Mouse (Mus musculus): ENCODE data around the gene Opn5.

Gene Opn5

DNA sequence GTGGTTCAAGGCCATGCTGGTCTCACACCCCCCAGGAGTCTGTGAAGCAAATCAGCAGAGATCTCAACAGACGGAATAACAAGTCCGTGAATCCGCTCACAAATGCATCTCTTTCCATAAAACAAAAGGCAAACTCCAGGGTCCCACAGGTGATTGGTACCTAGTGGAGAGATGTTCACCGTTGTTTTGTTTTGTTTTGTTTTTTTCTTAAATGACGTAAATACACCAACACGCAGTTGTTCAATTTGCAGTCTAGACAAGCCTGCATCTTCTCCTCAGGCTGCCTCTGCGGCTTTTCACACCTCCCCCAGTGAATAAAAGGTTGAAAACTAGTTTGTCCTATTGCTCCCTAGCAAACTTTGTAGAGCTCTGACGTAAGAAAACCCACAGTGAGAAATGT, at the start of gene Opn5:
Opn5 (minus strand) TSS at position 101 of the 400 bp plus-strand sequence.
- DNase-seq (ENCODE audit: low spot score in 2 of 2): no peak

DNA sequence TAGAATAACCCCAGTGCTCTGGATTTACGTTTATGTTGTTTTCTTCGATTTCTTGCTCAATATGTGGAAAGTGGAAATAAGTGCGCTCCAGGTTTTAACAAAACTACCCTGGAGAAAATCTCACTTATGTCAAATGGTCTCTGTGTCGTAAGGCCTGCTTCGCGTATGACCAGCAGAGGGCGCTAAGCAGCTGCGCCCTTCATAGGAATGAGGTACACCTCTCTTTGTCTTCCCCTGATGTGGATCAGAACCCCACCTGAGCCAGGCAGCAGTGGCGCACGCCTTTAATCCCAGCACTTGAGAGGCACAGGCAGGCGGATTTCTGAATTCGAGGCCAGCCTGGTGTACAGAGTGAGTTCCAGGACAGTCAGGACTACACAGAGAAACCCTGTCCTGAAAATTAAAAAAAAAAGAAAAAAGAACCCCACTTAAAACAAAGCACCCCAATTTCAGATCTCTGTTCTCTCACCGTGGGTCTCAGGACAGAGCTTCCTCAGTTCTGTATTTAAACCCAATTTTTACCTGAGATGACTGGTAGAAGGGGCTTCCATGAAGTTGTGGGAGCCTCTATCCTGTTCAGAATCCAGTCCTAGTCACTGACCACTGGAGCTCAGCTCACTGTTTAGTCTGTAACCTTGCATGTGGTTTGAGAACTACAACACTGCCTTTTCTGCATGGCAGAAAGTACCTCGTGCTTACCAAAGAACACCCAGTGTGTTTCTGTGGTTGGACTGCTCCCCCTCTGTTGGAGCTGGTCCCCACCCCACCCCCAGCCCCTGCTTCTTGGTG, 47.6 kb upstream of the Opn5 start:
- DNase-seq (ENCODE audit: low spot score in 2 of 2): peak; percentile 5 to 29

DNA sequence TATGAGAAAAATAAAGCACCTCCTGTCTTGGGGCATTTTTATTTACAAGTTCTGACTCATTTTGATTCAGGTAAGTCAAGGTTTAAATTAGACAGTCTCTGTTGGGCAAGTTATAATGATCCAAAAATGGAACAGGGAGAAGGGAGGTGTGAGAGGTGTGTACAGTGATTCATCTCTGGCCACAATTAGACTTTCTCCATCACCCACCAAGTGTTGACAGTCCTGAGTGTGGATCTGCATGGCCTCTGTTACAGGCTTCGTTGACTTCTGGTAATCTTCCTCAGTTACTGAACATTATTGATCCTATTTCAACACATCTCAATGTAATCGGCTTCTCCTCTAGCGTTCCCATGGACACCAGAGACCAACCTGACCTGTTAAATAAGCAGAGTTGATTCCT, 32.2 kb upstream of the Opn5 start:
- no peak for DNase-seq (ENCODE audit: low spot score in 2 of 2)

DNA sequence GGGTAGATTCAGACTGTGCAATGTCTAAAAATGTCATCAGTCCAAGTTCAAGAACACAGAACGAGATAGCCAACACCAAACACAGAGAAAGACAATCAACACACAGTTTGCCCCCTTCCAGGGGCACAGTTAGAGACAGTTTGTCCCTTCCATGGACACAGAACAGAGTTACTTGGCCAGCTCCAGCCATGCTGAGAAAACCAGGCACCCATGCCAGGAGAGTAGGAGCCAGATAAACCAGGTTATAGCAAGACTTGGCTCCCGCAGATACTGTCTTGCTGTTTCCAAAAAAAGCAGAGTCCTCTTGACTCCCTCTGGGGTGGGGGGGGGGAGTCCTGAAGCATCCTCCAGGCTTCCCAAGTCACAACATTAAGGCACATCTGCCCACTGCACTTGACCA, 19.0 kb upstream of the Opn5 start:
- no peak for DNase-seq (ENCODE audit: low spot score in 2 of 2)

DNA sequence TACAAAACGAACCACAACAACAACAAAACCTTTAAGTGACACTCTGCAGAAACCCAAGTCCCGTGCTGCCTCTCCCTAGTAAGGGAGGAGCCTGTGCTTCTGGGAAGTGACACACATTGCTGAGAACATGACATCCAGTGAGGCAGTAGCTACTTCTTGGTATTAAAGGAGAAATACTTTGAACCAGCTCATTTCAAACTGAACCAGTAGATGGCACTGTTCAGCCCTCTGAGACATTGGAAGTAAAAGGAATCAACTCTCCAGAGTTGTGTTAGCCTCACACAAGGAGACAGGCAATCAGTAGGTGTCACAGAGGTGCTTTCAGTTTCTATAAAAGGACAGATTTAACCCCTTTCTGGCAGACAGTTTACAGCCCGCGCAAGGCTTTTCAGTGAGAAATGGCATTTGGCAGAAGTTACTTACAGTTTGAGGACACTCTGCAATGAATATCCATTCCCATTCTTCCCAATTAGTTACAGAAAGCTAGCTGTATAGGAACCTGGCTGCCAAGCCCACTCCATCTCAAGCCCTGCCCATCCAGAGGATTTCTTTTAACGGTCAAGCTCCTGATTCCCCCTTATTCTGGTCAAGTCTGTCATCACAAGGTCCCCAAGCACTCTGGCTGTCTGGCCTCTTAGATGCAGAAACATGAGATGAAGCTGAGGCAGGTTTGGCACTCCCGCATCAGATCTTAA, 2.0 kb upstream of the Opn5 start:
- DNase-seq (ENCODE audit: low spot score in 2 of 2): peak; percentile 30 to 77

DNA sequence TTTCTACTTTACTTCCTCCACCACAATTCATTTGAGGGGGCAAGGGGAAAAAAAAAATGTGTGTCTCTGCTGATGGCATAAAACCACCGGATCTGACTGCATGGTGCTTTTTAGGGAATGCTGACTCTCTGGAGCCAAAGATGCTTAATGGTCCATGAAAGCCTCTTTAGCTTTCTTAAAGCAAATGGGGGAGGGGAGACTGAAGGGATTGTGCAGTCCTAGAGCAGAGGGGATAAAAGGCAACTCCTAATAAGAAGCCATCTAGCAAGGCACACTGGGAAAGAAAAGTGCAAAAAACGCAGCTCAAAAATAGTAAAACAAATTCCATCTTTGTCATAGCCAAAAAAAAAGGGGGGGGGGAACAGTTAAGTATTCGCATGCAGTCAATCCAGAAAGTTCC, 2.9 kb downstream of the Opn5 start:
- DNase-seq (ENCODE audit: low spot score in 2 of 2): no peak

DNA sequence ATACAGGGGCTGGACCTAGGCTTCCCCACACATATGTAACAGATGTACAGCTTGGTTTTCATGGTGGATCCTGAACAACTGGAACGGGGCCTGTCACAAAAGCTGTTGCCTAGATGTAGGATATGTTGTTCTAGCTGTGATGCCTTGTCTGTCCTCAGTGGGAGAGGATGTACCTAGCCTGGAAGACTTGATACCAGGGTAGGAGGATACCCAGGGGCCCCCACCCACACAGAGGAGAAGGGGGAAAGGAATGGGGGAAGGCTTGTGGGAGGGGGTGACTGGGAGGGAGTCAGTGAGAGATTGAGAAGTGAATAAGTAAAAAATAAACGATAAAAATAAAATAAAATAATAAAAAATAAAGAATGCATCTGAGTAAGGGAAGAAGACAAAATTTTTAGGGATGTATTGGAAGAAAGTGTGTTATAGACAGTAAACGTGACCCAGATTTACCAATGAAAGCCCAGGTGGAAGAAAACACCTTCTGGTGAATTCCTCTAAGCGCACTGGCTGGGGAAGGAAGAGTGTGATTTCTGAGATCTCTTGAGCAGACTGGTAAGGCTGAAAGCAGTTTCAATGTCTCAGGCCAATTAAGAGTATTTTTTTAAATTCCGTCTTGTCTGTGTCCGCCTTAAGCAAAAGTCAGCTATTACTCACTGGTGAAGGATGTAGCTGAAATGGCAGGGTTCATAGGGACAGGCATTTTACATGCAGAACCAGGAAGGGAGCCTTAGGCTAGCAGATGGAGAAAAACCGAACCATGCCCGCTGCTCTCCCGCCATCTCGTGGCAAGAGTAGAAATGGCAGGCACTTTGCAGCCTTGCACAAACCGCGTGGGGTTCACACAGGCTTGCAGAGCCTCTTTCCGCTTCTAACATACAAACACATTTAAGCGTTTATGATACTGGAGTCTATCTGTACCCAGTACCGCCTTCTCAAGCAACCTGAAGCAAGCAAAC, 8.1 kb downstream of the Opn5 start:
- peak; percentile 84 to 95 for DNase-seq (ENCODE audit: low spot score in 2 of 2)

DNA sequence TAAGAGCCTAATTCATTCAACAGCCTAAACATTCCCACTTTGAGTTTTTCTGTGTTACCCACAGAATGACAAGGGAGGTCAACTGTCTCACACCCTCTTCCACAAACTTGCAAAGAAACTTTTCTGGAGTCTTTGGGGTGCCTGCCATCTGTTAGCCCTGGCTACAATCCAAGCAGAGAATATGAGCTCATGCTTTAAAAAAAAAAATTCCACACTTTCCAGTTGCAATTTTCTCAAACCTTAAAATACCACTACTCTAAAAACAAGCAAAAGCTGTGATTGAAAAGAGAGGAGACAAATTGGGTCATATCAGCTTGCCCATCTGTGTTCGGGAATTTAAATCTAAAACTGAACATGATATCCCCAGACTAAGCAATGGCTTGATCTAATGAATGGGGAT, 24.7 kb downstream of the Opn5 start:
- DNase-seq (ENCODE audit: low spot score in 2 of 2): peak; percentile 26 to 58

DNA sequence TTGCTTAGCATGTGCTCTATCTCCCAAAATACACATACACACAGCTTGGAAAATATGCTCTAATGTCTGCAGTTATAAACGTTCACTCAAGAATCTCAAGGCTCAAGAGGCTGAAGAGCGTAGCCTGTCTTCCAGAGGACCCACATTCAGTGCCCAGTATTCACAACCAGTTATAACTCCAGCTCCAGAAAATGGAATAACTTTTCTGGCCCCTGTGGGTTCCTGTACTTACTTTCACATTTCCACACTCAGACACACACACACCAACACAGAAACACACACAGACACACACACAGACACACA, 28.2 kb downstream of the Opn5 start:
- no peak for DNase-seq (ENCODE audit: low spot score in 2 of 2)

DNA sequence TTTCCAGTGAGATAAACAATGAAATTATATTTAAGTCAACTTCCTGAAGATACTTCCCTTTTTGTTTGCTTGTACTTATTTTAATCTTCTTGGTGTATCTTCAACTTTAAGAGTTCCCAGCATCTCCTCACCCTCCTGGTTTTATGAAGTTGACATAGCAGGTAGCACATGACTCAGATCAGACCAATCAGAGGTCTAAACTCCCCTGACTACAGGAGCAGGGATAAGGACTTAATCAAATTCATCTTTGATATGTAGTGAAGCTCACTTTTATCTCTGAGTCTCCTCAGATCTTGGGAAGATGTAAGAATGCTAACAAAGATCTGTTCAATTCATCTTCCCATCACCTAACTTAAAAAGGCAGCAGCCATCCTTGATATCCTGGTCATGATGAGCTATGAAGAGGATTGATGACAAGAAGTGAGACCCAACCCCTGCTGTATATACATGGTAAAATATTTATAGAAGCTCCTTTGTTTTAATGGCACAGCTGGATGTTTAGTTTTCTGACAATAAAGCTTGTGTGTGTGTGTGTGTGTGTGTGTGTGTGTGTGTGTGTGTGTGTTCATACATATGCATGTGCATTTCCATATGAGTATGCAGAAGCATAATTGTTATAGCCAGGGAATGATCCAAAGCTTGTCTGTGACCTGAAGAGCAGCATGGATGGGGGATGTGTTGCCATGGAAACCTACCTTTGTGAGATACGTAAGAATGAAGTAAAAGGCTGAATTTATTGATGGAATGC, 28.7 kb downstream of the Opn5 start:
- DNase-seq (ENCODE audit: low spot score in 2 of 2): no peak

DNA sequence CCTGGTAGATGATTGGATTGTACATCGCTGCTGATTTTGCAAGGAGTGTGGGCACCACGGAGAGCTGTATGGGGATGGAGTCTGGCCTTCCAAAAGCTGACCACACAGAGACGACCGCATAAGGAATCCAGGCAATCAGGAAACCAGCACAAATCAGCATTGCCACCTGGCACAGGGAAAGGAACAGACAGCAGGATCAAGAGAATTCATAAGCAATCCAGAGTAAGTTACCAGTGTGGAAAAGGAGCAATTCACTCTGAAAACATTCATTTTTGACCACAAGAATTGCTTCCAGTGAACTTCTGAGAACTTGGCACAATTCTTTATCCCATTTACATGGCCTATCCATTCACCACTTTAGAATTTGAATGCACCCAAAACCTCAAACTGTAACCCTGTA, 30.6 kb downstream of the Opn5 start:
- no peak for DNase-seq (ENCODE audit: low spot score in 2 of 2)

DNA sequence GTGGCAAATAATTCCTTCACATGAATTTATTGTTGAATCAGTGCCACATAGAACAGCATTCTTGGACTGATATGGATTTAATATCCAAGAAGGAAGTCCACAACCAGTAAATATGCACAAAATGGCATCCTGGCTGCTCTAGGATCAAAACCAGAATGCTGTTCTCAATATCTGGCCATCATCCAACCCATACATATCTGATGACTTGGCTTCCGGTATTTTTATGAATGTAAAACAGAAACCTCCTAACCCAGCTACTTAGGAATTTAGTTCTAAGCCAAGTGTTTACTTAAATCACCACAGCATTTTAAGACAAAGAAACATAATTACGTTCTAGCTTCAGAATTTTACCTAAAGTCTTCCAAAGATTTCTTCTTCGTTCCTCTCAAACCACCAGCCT, 31.0 kb downstream of the Opn5 start:
- no peak for DNase-seq (ENCODE audit: low spot score in 2 of 2)

DNA sequence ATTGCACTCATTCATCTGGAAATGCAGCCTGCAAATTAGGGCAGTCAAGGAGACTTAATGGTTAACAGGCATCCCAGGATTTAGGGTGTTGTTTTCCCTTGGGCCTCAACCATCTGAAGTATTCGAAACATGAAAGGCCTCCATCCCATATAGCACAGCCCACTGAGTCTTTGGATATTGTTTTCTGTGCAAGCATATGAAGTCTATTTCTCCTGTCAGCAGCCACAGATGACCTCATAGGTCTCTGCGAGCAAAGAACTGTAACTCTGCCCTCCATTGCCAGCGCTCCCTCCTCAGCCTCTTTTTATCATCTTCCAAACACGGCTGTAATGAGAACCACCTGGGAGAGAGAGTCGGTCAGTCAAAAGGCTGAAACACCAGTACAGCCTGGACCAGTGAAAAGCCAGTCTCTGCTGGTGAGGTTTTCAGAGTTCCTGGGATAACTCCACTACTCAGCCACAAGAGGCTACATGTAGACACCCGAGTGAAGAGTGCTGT, 34.5 kb downstream of the Opn5 start:
- DNase-seq (ENCODE audit: low spot score in 2 of 2): no peak

DNA sequence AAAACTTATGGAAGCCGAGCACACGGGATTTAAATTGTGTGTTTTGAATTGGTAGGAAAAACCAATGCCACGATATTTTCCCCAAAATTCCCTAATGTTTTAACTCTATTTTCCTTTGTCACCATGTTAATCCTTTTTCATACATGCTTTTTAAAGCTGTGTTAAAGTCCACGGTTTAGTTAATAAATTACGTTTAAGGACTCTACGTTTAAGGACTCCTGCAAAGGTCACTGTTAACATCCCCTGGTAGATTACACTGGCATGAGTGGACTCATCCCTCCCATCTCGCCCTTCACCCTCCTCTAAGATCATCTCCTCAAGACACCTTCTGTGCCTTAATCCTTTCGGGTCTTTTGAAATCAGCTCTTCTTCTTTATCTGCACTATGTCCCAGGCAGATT, 37.4 kb downstream of the Opn5 start:
- DNase-seq (ENCODE audit: low spot score in 2 of 2): no peak

DNA sequence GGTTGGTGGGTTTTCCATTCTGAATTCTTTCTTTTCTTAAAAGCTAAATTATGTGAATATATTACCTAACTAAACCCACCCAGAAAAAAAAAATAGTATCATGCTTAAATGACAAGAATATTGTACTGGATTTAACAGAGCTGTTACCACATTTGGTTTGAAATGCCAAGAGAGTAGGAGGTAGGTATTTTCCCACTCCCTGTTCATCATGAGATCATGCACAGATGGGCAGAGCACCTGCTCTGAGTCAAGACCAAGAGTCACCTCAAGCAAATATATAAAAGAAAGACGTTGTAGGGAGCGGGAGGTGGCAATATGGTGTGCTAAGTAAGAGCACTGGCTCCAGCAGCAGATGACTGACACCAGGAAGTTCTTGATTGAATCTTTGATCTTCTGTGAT, 61.6 kb downstream of the Opn5 start:
- DNase-seq (ENCODE audit: low spot score in 2 of 2): peak; percentile 11 to 46

DNA sequence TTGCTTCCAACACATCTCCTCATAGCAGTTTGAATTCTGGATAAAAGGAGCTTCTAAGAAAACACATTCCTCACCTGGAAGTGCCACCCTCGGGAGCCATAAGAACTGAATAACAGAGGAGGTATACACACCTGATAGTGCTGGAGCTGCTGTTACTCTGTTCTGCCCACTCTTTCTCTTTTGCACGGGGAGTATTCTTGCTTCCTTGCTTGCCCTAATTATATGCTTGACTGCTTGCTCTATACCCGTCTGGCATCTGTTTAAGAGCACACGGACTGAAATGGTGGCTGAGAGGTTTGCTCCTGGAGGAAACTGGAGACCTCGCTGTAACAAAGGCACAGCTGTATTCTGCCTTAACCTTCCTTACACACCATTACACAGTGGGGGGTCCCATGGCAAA, 81.0 kb downstream of the Opn5 start:
- no peak for DNase-seq (ENCODE audit: low spot score in 2 of 2)

DNA sequence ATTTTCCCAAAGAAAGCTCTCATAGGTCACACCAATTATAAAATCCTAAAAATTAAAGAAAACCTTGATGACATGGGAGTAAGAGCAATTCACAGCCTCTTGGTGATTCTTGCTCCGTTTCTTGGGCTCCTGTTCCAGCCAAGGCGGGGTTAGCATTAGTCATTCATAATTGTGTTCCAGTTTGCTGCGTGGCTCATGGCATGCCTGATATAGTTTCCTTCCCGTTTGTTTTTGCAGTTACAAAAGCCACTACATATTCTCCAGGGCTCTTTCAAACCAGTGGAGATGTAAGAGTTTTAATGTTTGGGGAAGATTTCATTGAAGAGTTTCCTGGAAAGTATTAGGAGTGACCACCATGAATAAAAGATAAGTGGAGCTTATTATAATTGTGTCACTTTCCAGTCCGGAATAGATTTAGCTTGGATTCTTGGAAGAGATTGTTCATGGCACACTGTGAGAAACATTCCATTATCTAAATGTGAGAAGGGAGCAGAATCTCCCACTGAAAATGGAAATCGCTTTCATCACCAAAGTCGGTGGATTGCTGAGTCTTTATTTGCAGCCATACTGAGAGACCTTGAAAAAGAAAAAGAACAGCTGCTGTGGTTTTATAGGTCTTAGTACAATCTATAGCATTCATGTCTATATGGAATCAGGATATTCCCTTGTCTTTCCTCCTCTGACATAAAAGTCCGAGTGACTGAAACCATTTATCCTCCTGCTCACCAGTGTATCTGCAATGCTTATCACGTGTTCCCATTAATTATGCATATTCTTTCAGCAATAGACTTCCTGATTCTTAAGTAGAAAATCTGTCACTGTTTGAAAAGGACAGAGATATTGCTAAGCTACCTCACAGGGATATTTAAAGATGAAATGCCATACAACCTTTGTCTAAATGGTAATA, 101.6 kb downstream of the Opn5 start:
- DNase-seq (ENCODE audit: low spot score in 2 of 2): no peak
